Mouse (Mus musculus) adrenal gland, adult 8-10 months (tissue): ENCODE data around the gene Ptprd. TPM values are rescaled to one million over a fixed set of nuclear protein-coding genes. Genes with fewer than 3 reads are reported as not detected.

Source experiments
- DNase-seq: peaks from one replicate; pipeline ENCODE4 v3.0.0; 2022
- total RNA-seq, 4 experiments: library from RNA; stranded (reverse); gene quantifications; 2 replicates each; pipeline ENCODE4 v1.2.4; 2022

Ptprd gene
- total RNA-seq: 100 to 1,000 TPM in 2 of 4 experiments, 10 to 100 TPM in 2; 87.5 to 122 (median 105) TPM

GRCm38 (mm10) chr4:78211529-78212494 is at the start of gene Ptprd:
Ptprd (minus strand) TSS chr4:78211961.
- DNase-seq: no peak

- no peak for DNase-seq
Measured at GRCm38 (mm10) chr4:78235820-78236219, 24.1 kb upstream of the Ptprd start.

- DNase-seq: no peak
Measured at GRCm38 (mm10) chr4:78235316-78235715, 23.6 kb upstream of the Ptprd start.

GRCm38 (mm10) chr4:78234681-78235080 is 22.9 kb upstream of the Ptprd start:
- no peak for DNase-seq

GRCm38 (mm10) chr4:78213949-78214348 is 2.2 kb upstream of the Ptprd start:
- DNase-seq: no peak

GRCm38 (mm10) chr4:78212941-78213340 is 1.2 kb upstream of the Ptprd start:
- DNase-seq: no peak

DNA sequence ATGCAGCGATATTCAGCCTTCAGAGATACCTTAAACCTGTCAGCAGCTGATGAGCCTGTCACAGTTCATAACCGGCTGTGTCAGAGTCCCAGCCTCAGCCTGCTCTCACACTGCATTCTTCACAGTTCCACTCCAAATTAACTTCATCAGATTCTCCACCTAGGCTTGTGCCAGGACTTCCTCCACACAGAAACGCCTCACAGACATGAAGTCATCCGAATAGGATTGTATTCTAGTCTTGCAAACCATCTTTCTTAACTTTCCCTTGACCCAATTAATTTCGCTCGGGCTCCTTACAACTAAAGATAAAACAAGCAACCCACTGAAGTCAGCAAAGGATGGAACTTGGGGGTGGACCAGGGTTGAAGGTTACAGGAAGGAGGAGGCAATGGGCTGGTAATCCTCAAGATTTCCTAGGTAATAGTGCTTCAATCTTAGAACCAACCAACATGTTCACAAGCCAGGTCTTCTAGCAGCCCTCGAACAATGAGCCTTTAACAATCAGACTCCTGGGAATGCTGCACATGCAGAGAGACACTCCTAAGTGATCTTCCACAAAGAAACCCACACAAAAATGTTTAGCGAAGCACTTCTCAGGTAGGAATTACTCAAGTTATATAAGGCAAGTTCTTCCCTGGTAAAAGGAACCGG is 758 bp downstream of the Ptprd start:
- DNase-seq: no peak

DNA sequence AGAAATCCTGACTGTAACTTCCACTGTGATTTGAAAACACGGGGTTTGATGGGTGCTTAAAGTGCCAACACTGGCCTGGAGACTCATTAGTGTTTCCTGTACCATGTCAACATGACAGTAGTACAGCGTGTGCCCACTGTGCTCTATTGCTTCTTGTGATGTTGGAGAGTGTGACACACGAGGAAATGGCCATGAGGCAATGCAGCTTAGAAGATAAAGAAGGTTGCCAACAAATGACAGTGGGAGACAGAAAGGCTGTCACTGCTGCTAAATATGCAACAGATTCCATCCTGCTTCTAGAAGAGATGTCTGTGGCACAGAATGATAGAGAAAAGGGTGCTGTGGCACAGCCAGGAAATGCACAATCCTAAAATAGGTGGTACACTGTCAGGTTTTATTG is 6.7 kb downstream of the Ptprd start:
- no peak for DNase-seq

GRCm38 (mm10) chr4:78168447-78168846 is 43.3 kb downstream of the Ptprd start:
- no peak for DNase-seq

- peak; percentile 30 for DNase-seq
Measured at GRCm38 (mm10) chr4:78160451-78160850, 51.3 kb downstream of the Ptprd start.

GRCm38 (mm10) chr4:78150561-78150960 is 61.2 kb downstream of the Ptprd start:
- no peak for DNase-seq

DNA sequence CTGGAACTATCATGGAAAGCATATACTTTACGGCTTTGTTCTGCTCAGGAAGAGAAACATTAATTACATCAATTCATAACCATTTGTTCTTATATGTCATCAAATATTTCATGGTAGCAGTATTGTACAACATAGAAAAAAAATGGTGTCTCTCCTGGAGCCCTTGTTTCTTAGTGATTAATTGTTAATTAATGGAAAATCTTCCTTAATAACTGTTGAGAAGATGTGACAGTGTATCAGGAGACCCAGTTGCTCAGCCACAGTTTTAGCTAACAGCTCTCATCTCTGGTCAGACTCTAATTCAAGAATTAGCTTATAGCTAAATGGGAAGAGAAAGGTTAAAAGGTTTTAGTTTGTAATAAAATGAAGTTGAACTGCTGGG is 69.0 kb downstream of the Ptprd start:
- DNase-seq: no peak

DNA sequence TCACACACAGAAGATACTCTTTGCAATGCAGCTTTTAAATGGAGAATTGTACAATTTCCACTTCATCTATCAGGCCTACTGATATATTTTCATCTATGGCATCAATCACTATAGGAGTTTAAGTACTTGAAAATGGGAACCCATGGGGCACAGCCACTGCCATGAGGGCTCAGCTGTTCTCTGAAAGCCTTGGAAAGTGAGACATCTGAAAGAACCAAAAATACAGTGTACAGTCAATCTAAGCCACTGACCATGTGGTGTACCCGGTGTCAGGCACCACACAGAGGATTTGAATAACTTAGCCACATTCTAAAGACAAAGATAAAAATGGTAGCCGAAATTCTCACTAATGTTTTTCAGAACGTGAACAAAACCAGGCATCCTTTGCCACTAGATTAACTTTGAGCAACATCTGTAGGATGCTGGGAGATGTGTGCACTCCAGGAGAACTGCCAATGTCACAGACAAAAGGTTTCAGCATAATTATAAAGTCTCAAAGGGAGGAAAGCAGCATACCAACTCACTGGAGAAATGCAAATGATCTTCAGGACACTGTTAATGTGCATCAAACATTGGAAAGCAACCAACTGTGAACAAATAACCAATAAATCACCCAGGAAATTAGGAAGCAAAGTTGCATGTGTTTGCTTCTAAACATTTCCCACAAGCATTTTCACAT is 69.5 kb downstream of the Ptprd start:
- no peak for DNase-seq

- no peak for DNase-seq
Measured at GRCm38 (mm10) chr4:78110898-78111297, 100.9 kb downstream of the Ptprd start.

DNA sequence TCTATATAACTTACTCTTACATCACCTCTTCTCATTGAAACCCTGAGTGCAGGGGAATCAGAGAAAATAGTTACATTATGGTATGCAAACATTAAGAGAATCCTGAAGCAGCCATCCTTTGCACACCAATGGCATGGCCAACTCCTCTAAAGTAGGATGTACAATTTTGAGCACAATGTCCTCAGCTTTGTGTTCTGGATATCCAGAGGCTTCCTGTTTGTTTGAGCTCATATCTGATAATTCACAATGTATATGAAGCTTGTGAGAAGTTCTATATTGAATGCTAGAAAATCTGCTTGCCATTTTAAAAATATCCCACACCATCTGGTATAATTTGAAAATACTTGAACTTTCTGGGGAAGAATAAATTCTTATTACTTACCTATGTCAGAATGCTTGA is 114.2 kb downstream of the Ptprd start:
- DNase-seq: no peak

DNA sequence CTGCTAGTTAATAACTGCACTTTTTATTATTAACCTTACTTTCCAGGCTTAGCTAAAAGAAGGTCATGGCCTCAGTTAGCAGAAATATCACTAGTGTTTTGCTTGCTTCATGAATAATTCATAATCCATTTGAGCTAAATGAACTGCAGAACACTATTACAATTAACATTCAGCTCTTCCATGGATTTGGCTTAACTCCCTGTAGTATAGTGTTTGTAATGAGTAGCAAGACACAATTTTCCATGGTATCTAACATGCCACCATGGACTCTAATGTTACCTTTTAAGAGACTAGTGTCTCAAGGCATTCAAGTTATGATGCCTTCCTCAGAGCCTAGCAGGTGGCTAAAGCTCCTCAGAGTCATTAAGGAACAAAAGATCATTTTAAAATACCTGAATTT is 129.0 kb downstream of the Ptprd start:
- no peak for DNase-seq

GRCm38 (mm10) chr4:78077499-78077898 is 134.3 kb downstream of the Ptprd start:
- no peak for DNase-seq

DNA sequence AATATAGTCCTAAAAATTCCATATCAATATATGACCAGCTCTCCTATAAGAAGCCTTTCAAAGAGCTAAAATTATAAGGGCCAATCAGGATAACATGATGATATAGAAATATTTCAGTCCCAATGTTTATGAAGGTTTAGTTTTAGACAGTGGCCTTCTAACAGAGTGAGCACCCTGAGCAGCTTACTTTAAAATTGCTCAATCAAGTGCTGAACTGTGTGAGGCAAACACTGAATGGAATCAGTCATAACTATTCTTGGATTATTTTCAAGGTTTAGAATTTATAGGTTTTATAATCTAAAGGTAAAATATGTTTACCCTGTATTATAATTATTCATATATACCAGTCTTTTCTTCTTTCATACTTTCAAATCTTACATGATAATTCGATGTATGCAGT is 134.7 kb downstream of the Ptprd start:
- no peak for DNase-seq

GRCm38 (mm10) chr4:78038401-78038800 is 173.4 kb downstream of the Ptprd start:
- DNase-seq: no peak

- DNase-seq: no peak
Measured at GRCm38 (mm10) chr4:78002065-78002464, 209.7 kb downstream of the Ptprd start.

GRCm38 (mm10) chr4:77992709-77993108 is 219.1 kb downstream of the Ptprd start:
- no peak for DNase-seq

DNA sequence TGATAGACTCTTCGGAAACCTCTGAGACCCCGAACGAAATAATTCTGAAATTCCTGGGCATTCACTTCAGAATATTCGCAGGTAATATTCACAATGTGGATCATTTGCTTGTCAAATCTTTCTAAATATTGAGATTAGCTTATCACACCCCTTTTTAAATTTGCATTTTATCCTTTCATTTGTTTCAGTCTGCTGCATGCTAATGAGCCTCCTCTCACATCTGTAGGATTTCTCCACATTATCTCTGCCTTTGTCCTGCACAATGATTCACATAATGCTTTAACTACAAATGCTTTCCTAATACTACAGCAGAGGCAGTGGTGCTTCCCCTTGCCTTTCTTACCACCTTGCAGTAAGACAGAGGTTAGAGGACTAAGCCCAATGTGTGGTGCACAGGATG is 229.7 kb downstream of the Ptprd start:
- no peak for DNase-seq

- peak; percentile 0 for DNase-seq
Measured at GRCm38 (mm10) chr4:77961711-77962110, 250.1 kb downstream of the Ptprd start.
